Mouse (Mus musculus) CH12.LX (cell line): ENCODE measurements at regions not wholly inside any gene's neighbourhood (a gene's known extent, or its start where the extent isn't known, plus 50 kb on each side); places are given as distances from the start of the nearest gene placed in this dataset.

Source experiments
- DNase-seq: peaks from one replicate; pipeline ENCODE4 v3.0.0-alpha.2; 2013; ENCODE audit errors: extremely low read depth
- H3K27ac ChIP-seq: 2 replicates; pipeline ENCODE4 v1.5.1; 2012; ENCODE audit warnings: low read depth, mild to moderate bottlenecking, control low read depth, moderate library complexity; ENCODE audit not compliant: insufficient read depth
- H3K27me3 ChIP-seq: replicated peaks from 2 replicates; pipeline ENCODE3; 2012; ENCODE audit warnings: inconsistent platforms
- H3K36me3 ChIP-seq, 2 experiments: replicated peaks in 1 of 2; 2 replicates each; pipeline versions ENCODE3 to v1.6.1; 2012; ENCODE audit warnings: inconsistent platforms in 1 of 2, low read length in 1 of 2, mild to moderate bottlenecking in 1 of 2, mixed read lengths in 1 of 2, moderate library complexity in 1 of 2; ENCODE audit not compliant: control insufficient read depth in 1 of 2, insufficient read depth in 1 of 2
- H3K4me1 ChIP-seq, 2 experiments: 2 replicates each; pipeline ENCODE4 v1.6.1; 2012; ENCODE audit warnings: inconsistent platforms in 1 of 2, moderate library complexity in 1 of 2; ENCODE audit not compliant: insufficient read depth in 2 of 2, control insufficient read depth in 1 of 2
- H3K4me2 ChIP-seq: 2 replicates; pipeline ENCODE4 v1.6.1; 2012; ENCODE audit warnings: low read depth, mild to moderate bottlenecking, control low read depth; ENCODE audit not compliant: poor library complexity, insufficient read depth, severe bottlenecking
- H3K4me3 ChIP-seq, 3 experiments: fragments of 150-350 bp in 1 of 3; sonication (generic) in 1 of 3; replicated peaks in 1 of 3; 2 replicates each; pipeline versions ENCODE3 to v1.5.1; 2011 to 2012; ENCODE audit warnings: low read depth in 2 of 3, low read length in 2 of 3, mild to moderate bottlenecking in 2 of 3, moderate library complexity in 2 of 3, control low read depth in 1 of 3, improper control_type of control experiment in 1 of 3, inconsistent platforms in 1 of 3, mixed read lengths in 1 of 3; ENCODE audit not compliant: poor library complexity in 1 of 3
- H3K79me2 ChIP-seq: replicated peaks from 2 replicates; pipeline ENCODE4 v1.6.1; 2012; ENCODE audit warnings: mild to moderate bottlenecking, moderate library complexity; ENCODE audit not compliant: control insufficient read depth, poor library complexity, insufficient read depth, severe bottlenecking; ENCODE audit errors: extremely low read depth
- H3K9ac ChIP-seq: 2 replicates; pipeline ENCODE4 v1.6.1; 2012; ENCODE audit warnings: low read depth, mild to moderate bottlenecking, control low read depth, moderate library complexity; ENCODE audit not compliant: insufficient read depth
- H3K9me3 ChIP-seq: replicated peaks from 2 replicates; pipeline ENCODE3; 2012; ENCODE audit warnings: low read length, inconsistent platforms, mixed read lengths
- BHLHE40 ChIP-seq: IDR thresholded peaks from 2 replicates; pipeline ENCODE4 v1.6.1; 2011; ENCODE audit warnings: mild to moderate bottlenecking, low read depth, low read length, improper control_type of control experiment
- CTCF ChIP-seq, 2 experiments: IDR thresholded peaks in 1 of 2; conservative IDR thresholded peaks in 1 of 2; 2 replicates each; pipeline ENCODE4 v1.5.1; 2011 to 2012; ENCODE audit warnings: low read depth in 2 of 2, low read length in 2 of 2, improper control_type of control experiment in 1 of 2, inconsistent platforms in 1 of 2, mild to moderate bottlenecking in 1 of 2, moderate library complexity in 1 of 2
- ELF1 ChIP-seq: IDR thresholded peaks from 2 replicates; pipeline ENCODE4 v1.6.1; 2014; ENCODE audit warnings: low read depth, mild to moderate bottlenecking, inconsistent platforms, low read length, improper control_type of control experiment
- EP300 ChIP-seq: IDR thresholded peaks from 2 replicates; pipeline ENCODE4 v1.6.1; 2011; ENCODE audit warnings: low read length, improper control_type of control experiment
- ETS1 ChIP-seq: conservative IDR thresholded peaks from 2 replicates; pipeline ENCODE4 v1.6.1; 2012; ENCODE audit warnings: low read depth, mild to moderate bottlenecking, inconsistent platforms, low read length, improper control_type of control experiment, moderate library complexity
- GABPA ChIP-seq: IDR thresholded peaks from 2 replicates; pipeline ENCODE4 v1.6.1; 2012; ENCODE audit warnings: low read depth, low read length, improper control_type of control experiment, inconsistent platforms; ENCODE audit not compliant: insufficient replicate concordance
- HCFC1 ChIP-seq: IDR thresholded peaks from 2 replicates; pipeline ENCODE4 v1.6.1; 2012; ENCODE audit warnings: low read depth, mild to moderate bottlenecking, inconsistent platforms, low read length, improper control_type of control experiment
- JUND ChIP-seq: conservative IDR thresholded peaks from 2 replicates; pipeline ENCODE4 v1.6.1; 2011; ENCODE audit warnings: low read depth, low read length, improper control_type of control experiment
- MAX ChIP-seq: IDR thresholded peaks from 2 replicates; pipeline ENCODE4 v1.6.1; 2011; ENCODE audit warnings: low read length, improper control_type of control experiment
- MAZ ChIP-seq: IDR thresholded peaks from 2 replicates; pipeline ENCODE4 v1.6.1; 2012; ENCODE audit warnings: low read depth, mild to moderate bottlenecking, inconsistent platforms, low read length, improper control_type of control experiment, moderate library complexity
- MXI1 ChIP-seq: IDR thresholded peaks from 2 replicates; pipeline ENCODE4 v1.6.1; 2011; ENCODE audit warnings: mild to moderate bottlenecking, low read depth, low read length, improper control_type of control experiment
- MYC ChIP-seq: IDR thresholded peaks from 2 replicates; pipeline ENCODE4 v1.6.1; 2011; ENCODE audit warnings: low read depth, mild to moderate bottlenecking, improper control_type of control experiment, low read length
- NELFE ChIP-seq: IDR thresholded peaks from 2 replicates; pipeline ENCODE4 v1.6.1; 2011; ENCODE audit warnings: low read depth, low read length, improper control_type of control experiment
- PAX5 ChIP-seq: IDR thresholded peaks from 2 replicates; pipeline ENCODE4 v1.6.1; 2012; ENCODE audit warnings: low read length, inconsistent platforms, mixed read lengths
- POLR2A ChIP-seq: IDR thresholded peaks from 2 replicates; pipeline ENCODE4 v1.6.1; 2011; ENCODE audit warnings: low read depth, mild to moderate bottlenecking, improper control_type of control experiment, low read length
- POLR2AphosphoS2 ChIP-seq: IDR thresholded peaks from 2 replicates; pipeline ENCODE4 v1.6.1; 2011; ENCODE audit warnings: low read depth, low read length, improper control_type of control experiment
- RAD21 ChIP-seq: IDR thresholded peaks from 2 replicates; pipeline ENCODE4 v1.6.1; 2011; ENCODE audit warnings: low read depth, mild to moderate bottlenecking, low read length, improper control_type of control experiment, moderate library complexity
- SIN3A ChIP-seq: IDR thresholded peaks from 2 replicates; pipeline ENCODE4 v1.6.1; 2012; ENCODE audit warnings: low read length, improper control_type of control experiment, inconsistent platforms
- UBTF ChIP-seq: IDR thresholded peaks from 2 replicates; pipeline ENCODE4 v1.6.1; 2012; ENCODE audit warnings: low read depth, mild to moderate bottlenecking, inconsistent platforms, low read length, improper control_type of control experiment, moderate library complexity
- ZC3H11A ChIP-seq: IDR thresholded peaks from 2 replicates; pipeline ENCODE4 v1.6.1; 2012; ENCODE audit warnings: low read depth, mild to moderate bottlenecking, inconsistent platforms, low read length, improper control_type of control experiment
- ZMIZ1 ChIP-seq: IDR thresholded peaks from 2 replicates; pipeline ENCODE4 v1.6.1; 2012; ENCODE audit warnings: low read depth, mild to moderate bottlenecking, inconsistent platforms, low read length, improper control_type of control experiment
- ZNF384 ChIP-seq: IDR thresholded peaks from 2 replicates; pipeline ENCODE4 v1.6.1; 2012; ENCODE audit warnings: low read depth, low read length, improper control_type of control experiment, inconsistent platforms
- dilution Hi-C: fragments of 300-500 bp; cut with MboI; formaldehyde crosslinking; loops from 2 replicates; pipeline ENCODE4 v1.14.3; 2020; ENCODE audit warnings: low sequenced_read_pairs; ENCODE audit not compliant: extremely low pct_unique_long_range_greater_than_20kb, extremely low pct_ligation_motif_present
- in situ Hi-C: fragments of 300-500 bp; cut with MboI; formaldehyde crosslinking; loops from 3 replicates; pipeline ENCODE4 v1.14.3; 2019; ENCODE audit warnings: low sequenced_read_pairs, low pct_ligation_motif_present, low pct_unique_long_range_greater_than_20kb, mixed read lengths

DNA sequence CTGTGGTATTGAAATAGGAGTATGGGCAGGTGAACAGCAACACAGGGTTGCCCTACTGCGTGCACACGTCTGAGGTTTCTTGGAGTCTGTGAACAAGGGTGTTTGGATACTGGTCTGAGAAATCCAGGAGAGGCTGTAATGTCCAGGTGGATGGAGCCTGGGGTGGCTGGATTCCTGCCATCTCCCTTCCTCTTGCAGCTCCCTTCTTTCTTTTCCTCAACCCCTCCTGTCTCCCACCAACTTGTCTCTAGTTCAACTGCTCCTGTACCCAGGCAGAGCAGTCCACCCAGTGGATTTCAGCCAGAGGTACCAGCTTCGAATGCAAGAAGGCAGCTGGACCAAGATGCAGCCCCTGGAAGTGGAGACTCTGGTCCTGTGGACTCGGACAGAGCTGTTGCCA, 59.6 kb downstream of the Uncx start:
- dilution Hi-C loops, result no loop called here

DNA sequence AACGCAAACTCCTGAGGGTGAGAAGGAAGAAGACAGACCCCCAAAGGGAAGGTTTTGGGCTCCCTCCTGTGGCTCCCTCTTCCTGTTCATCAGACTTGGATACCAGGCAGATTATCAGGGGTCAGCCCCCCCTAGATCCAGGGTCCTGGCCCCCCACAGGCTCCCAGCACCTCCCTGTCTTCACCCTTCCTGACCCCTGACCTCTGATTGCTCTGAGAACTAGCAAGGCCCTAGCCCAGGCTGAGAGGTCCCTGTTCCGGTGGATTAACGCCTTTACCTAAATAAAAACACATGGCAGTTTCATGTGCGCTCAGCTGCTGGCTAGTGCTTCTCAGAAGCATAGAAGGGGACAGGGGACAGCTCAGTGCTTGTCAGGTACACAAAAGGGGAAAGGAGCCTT, 60.2 kb downstream of the Uncx start:
- in situ Hi-C loops, result no loop called here

More for the DNA sequence above, 59.6 kb downstream of the Uncx start:
- H3K9ac ChIP-seq, result no peak overlapping the region
- TF ChIP-seq MYC, result no peak
- TF ChIP-seq UBTF, result no peak
- no peak for TF ChIP-seq HCFC1
- TF ChIP-seq ZNF384, result no peak
- TF ChIP-seq GABPA, result no peak
- TF ChIP-seq RAD21, result no peak
- TF ChIP-seq POLR2AphosphoS2, result no peak
- no peak for TF ChIP-seq BHLHE40
- H3K9me3 ChIP-seq, result peaks cover 5% of the 10 kb centered on the region
- no peaks in the 10 kb centered on the region for H3K79me2 ChIP-seq
- no peak overlapping the region for H3K4me3 ChIP-seq
- peaks cover 0 to 2% of the 10 kb centered on the region in 2 experiments; a peak in 1 of 4 replicates for H3K4me1 ChIP-seq
- no peak overlapping the region for H3K4me2 ChIP-seq
- DNase-seq, result no peak
- H3K36me3 ChIP-seq, result no peaks in the 10 kb centered on the region
- in situ Hi-C loops, result no loop called here
- H3K27me3 ChIP-seq, result peaks cover 88% of the 10 kb centered on the region
- no peak overlapping the region for H3K27ac ChIP-seq

GRCm38 (mm10) chr5:139604327-139604726, 61.0 kb downstream of the Uncx start:
- TF ChIP-seq EP300, result no peak
- no peak for TF ChIP-seq MXI1
- no peak for TF ChIP-seq CTCF (conservative IDR thresholded peaks at IDR 0.05 in 1 of 2, IDR thresholded peaks at IDR 0.05 in 1 of 2; ENCODE audit: low read depth in 2 of 2, low read length in 2 of 2)
- no peak for TF ChIP-seq POLR2A
- no peak for TF ChIP-seq ZC3H11A
- H3K4me2 ChIP-seq, result no peak overlapping the region
- no peak for DNase-seq
- no peak overlapping the region for H3K4me3 ChIP-seq
- H3K27me3 ChIP-seq, result peaks cover 85% of the 10 kb centered on the region
- no peak overlapping the region for H3K9ac ChIP-seq
- H3K4me1 ChIP-seq, result peaks cover 0 to 2% of the 10 kb centered on the region in 2 experiments; a peak in 1 of 4 replicates
- dilution Hi-C loops (no loop called here), in situ Hi-C loops (no loop called here)
- H3K79me2 ChIP-seq, result no peaks in the 10 kb centered on the region
- H3K27ac ChIP-seq, result no peak overlapping the region
- peaks cover 5% of the 10 kb centered on the region for H3K9me3 ChIP-seq
- no peaks in the 10 kb centered on the region for H3K36me3 ChIP-seq

More for the DNA sequence above, 60.2 kb downstream of the Uncx start:
- H3K9me3 ChIP-seq, result peaks cover 5% of the 10 kb centered on the region
- H3K4me3 ChIP-seq, result no peak overlapping the region
- no peaks in the 10 kb centered on the region for H3K79me2 ChIP-seq
- H3K9ac ChIP-seq, result no peak overlapping the region
- no peaks in the 10 kb centered on the region for H3K36me3 ChIP-seq
- H3K4me2 ChIP-seq, result no peak overlapping the region
- TF ChIP-seq CTCF (conservative IDR thresholded peaks at IDR 0.05 in 1 of 2, IDR thresholded peaks at IDR 0.05 in 1 of 2; ENCODE audit: low read depth in 2 of 2, low read length in 2 of 2) (no peak), POLR2A (no peak), MAX (no peak), EP300 (no peak), ELF1 (no peak), MXI1 (no peak), JUND (no peak), PAX5 (no peak), NELFE (no peak), ZNF384 (no peak), RAD21 (no peak), MAZ (no peak), GABPA (no peak), ETS1 (no peak), SIN3A (no peak), ZMIZ1 (no peak)
- peaks cover 85% of the 10 kb centered on the region for H3K27me3 ChIP-seq
- no peak for DNase-seq
- dilution Hi-C loops, result no loop called here
- H3K27ac ChIP-seq, result no peak overlapping the region
- H3K4me1 ChIP-seq, result peaks cover 0 to 2% of the 10 kb centered on the region in 2 experiments; a peak in 1 of 4 replicates
